Mouse (Mus musculus) layer of hippocampus, postnatal 10 days (tissue): ENCODE measurements around the gene Fam131c. TPM values are rescaled to one million over a fixed set of nuclear protein-coding genes. Genes with fewer than 3 reads are reported as not detected.

Source experiments
- DNase-seq, 2 experiments: peaks; one replicate each; pipeline ENCODE4 v3.0.0; 2021; ENCODE audit warnings: low spot score in 2 of 2
- total RNA-seq, 2 experiments: library from RNA; stranded (reverse); gene quantifications; 2 replicates each; pipeline ENCODE4 v1.2.3; 2021

Fam131c gene
- total RNA-seq, 2 experiments from 2014 or later, result 10.2 to 10.3 TPM

- no peak for DNase-seq
These were observed 10.2 kb upstream of the Fam131c start for GRCm38 (mm10) chr4:141357811-141358210.

DNA sequence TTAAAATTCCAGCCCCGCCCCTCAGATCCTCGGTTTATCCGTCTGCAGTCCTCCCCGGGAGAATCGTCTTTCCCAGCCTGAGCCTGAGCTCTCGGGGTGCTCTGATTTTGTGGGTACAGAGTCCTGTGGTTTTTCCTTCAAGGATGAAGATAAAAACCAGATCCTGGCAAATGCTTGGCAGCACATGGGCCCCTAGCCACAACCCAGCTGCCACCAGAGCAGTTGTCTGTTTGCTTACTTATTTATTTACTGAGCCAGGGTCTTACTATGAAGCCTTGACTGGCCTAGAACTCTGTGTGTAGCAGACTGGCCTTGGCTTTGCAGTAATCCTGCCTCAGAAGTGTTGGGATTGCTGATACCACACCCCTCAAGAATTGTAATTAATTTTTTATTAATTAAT is 8.8 kb upstream of the Fam131c start:
- no peak for DNase-seq

GRCm38 (mm10) chr4:141360846-141361245 is 7.2 kb upstream of the Fam131c start:
- peak; percentile 27 to 47 for DNase-seq

GRCm38 (mm10) chr4:141362937-141363548 is 5.0 kb upstream of the Fam131c start:
- DNase-seq, result peak; percentile 87 to 88

DNA sequence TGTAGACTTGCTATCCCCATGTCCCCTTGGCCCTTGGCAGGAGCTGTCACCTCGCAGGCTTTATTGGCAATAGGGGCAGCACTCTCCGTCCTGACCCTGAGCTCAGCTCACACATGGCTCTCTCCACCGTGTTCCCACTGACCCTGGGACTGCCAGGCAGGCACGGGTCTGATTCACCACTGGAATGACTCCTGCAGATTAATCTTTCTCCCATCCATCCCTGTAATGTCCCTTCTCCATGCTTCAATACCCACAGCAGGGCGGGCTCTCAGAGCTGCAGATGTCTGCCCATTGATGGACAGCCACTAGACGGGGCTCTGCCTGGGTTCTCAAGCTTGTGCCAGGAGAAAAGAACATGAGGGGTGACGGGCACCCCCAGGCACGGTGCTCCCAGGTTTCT is 2.9 kb upstream of the Fam131c start:
- no peak for DNase-seq

- DNase-seq, result no peak
These were observed 2.1 kb upstream of the Fam131c start for GRCm38 (mm10) chr4:141365876-141366275.

- no peak for DNase-seq
These were observed 4.4 kb downstream of the Fam131c start for GRCm38 (mm10) chr4:141372426-141372825.

DNA sequence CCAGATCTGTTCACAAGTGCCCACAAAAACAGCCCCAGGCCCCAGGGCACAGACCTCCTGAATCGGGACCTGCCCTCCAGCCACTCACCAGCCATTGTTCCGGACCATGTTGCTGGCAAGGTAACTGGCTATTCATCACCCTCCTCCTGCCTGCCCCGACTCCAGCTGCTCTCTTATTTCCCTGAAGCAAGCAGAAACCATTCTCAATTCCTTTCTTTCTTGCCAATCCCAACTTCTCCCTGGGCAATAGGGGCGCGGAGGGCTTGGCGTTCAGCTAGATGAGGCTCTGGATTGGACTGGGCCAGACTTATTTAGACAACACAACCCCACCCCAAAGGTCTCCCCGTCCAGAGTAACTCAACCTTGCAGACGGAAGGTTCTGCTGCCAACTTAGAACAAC is 11.7 kb downstream of the Fam131c start:
- no peak for DNase-seq

DNA sequence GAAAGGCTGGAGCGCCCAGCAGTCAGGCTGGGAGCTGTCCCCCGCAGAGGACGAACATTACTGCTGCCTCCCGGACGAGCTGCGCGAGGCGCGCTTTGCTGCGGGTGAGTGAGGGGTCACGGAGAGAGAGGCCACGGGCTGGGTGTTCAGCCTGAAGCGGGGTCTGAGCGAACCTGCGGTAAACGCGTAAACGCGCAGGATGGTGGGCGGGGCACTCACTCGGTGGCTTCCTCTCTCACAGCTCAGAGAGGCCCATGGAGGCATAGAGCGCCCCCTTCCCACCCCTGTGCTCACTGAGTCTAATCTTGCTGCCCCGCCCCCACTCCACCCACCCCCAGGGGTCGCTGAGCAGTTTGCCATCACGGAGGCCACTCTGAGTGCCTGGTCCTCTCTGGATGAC is 14.4 kb downstream of the Fam131c start:
- DNase-seq, result peak; percentile 45 to 49

GRCm38 (mm10) chr4:141385275-141385674 is 17.3 kb downstream of the Fam131c start:
- peak in 1 of 2 experiments; percentile 28 for DNase-seq

- DNase-seq, result no peak
These were observed 18.1 kb downstream of the Fam131c start for GRCm38 (mm10) chr4:141386150-141386549.

GRCm38 (mm10) chr4:141387093-141387784 is 19.2 kb downstream of the Fam131c start:
- DNase-seq, result peak; percentile 79 to 83

- DNase-seq, result no peak
These were observed 19.9 kb downstream of the Fam131c start for GRCm38 (mm10) chr4:141387933-141388332.

DNA sequence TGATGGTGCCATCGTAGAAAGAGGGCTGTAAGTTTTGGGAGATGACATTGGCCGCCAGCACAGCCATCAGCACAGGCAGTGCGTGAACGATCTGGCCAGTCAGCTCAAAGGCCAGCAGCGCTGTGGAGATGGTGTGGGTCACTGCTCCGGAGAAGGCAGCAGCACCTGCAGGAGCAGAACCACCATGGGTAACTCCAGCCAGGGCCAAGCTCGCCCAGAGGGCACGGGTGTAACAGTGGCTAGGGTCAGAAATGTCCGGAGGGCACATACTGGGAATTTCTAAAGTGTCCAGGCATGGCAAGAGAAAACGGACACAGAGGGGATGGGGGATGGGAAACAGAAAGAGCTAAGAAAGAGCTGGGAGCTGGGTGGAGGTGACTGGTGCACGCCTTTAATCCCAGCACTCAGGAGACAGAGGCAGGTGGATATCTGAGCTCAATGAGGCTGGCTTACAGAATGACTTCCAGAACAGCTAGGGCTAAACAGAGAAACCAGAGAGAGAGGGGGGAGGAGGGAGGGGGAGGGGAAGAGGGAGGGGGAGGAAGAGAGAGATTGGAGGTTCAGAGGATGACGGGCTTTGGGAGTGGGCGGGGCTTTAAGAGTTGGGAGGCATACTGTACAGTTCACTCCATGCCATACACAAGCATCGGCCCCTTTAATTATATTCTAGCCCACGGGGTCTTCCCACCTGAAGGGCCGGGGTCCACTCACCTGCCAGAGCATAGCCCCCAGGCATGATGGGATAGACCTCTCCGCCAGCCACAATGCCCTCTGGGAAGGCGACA is 21.5 kb downstream of the Fam131c start:
- DNase-seq, result no peak

DNA sequence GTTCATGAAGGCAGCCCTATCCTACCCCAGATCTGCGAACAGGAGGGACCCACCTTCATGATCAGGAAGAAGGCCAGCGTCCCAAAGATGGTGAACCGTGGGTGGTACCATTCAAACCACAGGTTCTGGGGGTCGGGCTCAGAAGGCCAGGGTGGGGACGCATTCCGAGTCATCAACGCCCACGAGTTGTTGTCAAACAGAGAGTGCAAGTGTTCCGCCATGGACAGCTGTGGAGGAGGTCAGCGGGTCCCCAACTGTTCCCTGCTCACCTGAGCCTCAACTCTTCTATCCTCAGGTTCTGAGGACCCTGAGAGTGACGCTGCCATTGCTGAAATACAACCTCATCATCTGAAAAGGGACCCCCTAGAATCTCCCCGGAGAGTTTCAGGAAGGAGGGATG is 23.3 kb downstream of the Fam131c start:
- DNase-seq, result no peak

DNA sequence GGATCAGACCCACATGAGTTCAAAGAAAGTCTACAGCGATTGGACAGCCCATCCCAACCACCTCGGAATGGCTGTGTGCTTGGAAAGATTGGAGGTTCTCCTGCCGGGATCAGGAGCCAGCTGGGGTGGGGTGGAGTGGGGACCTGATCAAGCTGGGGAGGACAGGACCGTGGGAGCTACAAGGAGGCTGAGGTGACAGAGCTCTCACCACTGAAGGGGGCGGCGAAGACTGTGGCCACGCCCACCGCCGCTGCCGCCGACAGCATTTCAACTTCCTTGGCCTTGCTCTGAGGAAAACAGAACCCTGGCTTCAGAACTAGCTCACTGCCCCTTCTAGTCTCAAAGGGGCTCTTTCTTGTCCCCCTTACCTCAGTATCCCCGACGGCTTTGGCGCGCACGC is 26.7 kb downstream of the Fam131c start:
- DNase-seq, result no peak

- DNase-seq, result no peak
These were observed 29.8 kb downstream of the Fam131c start for GRCm38 (mm10) chr4:141397861-141398260.

DNA sequence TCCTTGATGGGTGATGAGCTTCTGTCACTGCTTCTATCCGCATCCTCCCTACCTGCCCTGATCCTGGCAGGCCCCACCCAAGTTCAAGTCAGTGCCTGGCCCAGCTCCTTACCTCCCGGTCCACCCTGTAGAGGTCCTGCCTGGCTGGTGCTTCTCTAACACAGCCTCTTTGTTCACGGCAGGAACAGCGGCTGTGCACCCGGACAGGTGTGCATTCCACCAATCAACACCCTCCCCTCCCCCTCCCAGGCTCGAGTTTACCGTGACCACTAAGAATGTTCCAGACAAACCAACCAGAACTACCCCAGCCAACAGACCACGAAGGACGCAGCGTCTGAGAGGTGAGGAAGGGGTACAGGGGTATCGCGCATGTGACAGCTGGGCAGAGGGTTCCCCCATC is 30.5 kb downstream of the Fam131c start, which contains the start of gene Clcnka:
Gene Clcnka (minus strand): TSS at position 180 of the 400 bp plus-strand sequence.
- DNase-seq, result no peak

- DNase-seq, result no peak
These were observed 32.2 kb downstream of the Fam131c start for GRCm38 (mm10) chr4:141400171-141400570.

DNA sequence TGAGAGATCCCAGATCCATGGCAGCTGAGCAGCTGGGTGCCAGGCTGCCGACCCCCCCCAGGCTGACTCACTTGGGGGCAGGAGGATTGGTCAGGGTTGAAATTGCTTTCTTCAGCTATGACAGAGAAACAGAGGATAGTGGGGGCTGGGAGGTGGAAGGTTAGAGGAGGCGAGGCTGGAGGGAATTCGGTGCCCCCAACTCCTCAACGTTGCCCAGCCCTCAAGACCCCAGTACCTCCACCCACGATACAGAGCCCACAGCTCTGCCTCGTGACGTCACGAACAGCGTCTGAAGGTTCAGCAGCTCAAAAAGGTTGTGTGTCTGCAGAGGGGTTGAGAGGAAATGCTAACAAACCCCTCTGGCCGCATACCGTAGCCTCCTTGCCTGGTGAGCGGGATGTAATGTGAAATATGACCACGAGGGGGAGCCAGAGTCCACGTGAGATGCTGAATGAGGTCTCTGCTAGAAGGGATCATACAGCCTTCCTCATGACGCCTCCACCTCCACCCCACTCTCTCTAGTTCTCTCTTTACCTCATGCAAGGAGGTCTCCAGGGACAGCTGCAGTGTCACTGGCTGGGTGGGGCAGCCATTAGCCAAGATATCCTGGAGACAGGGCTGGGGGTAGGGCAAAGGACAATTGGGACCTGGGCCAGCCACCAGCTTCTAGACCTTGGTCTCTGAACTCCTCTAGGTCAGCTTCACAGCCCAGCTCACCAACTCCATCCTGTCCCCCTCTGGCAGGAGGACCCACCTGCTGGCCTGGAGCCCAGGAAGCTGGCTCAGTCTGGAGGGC is 36.7 kb downstream of the Fam131c start:
- DNase-seq, result peak; percentile 94 to 97

GRCm38 (mm10) chr4:141405314-141405622 is 37.2 kb downstream of the Fam131c start:
- DNase-seq, result no peak
